Mouse (Mus musculus): Measurements from ENCODE around the gene Mpv17l2.

Mpv17l2 gene

DNA sequence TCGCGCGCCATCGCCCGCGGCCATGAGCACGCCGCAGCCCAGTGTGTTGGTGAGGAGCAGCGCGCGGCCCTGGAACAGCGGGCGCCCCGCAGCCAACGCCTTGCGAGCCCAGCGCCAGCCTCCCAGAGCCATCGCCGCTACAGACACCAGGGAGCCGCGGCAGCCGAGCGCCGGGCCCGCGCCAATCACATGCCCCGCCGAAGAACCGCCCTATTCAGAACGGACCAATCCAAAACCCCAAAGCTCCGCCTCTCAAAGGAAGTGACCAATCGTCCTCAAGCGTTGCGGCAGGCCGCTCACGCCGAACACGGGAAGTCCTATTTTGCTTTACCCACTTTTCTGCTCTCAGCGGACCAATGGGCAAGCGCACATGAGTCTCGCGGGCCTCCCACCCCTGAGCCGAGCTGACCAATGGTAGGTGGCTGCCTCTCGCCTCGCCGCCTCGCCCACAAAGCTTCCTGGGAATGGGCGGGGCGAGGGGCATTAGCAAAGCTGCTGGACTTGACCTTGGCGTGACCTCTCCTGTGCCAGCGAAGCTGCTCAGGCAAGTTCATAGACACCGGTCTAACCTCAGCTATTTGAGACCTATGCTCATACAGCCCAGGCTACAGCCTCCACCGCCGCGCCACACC, at the start of gene Mpv17l2:
Gene Mpv17l2 (minus strand): TSS at position 172 of the 632 bp plus-strand sequence.
- DNase-seq (ENCODE audit: low spot score) = peak; percentile 100

DNA sequence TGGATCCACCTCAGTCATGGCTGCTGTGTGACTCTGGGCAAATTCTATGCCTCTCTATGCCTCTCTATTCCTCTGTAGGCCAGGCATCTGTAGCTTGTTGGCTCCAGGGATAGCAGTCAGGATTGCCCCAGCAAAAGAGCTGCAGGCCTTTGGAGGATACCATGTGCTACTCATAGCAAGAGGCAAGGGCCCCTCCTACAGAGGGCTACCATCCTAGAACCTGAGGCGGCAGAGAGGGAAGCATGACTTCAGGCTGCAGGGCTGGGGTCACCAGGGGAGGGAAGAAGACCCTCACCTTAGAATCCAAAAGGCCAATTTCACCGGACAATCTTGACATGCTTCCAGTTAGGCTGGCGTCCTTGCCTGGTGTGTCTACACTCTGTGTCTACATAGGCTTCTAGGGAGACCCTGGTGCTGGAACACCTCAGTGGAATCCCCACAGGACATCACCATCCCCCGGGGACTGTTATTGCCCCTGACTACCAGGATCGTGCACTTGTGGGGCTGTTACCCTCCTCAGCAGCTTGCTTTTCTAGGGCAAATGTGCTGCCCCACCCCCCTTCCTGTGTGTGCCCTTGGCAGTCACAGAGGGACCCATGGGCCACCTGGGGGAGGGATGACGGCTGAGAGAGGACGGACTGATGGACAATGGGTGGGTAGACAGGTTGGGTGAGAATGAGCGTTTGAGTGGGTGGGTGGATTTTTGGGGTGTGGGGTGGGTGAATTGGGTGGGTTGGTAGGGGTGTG, 48.4 kb upstream of the Mpv17l2 start:
- DNase-seq (ENCODE audit: low spot score) = no peak

DNA sequence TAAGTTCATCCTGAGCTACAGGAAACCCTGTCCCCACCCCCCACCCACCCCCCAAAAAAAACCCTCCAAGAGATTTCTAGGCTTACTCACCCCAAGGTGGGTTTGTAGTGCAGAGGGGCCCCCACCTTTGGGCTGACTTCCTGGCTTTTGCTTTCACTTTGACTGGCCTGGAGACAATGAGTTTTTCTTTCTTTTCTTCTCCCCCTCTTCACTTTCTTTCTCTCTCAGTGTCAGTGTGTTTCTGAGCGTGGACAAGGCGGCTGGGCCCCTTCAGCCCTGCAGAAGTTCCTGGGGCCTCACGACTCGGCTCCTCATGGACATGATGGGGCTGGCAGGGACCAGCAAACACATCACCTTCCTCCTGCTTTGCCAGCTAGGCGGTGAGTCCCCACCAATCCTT, 47.5 kb upstream of the Mpv17l2 start, which contains the start of gene Il12rb1:
Gene Il12rb1 (plus strand): TSS at position 211 of the 400 bp plus-strand sequence.
- DNase-seq (ENCODE audit: low spot score) = no peak

DNA sequence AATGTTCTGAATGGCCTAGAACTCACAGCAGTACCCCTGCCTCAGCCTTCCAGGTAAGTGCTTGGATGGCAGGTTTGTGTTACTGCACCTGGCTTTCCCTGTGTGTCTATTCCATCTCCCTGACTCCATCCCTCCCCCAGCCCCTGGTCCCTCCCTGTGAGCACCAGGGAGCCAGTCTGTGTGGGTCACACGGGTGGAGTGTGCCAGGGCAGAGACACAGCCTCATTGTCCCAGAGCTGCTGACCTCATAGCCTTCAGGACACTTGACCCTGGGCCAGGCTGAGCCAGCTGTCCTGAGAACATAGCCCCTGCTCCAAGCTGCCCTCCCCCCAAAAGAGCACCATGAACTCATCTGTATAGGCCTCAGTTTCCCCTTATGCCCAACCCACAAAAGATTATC, 46.6 kb upstream of the Mpv17l2 start:
- DNase-seq (ENCODE audit: low spot score) = no peak

DNA sequence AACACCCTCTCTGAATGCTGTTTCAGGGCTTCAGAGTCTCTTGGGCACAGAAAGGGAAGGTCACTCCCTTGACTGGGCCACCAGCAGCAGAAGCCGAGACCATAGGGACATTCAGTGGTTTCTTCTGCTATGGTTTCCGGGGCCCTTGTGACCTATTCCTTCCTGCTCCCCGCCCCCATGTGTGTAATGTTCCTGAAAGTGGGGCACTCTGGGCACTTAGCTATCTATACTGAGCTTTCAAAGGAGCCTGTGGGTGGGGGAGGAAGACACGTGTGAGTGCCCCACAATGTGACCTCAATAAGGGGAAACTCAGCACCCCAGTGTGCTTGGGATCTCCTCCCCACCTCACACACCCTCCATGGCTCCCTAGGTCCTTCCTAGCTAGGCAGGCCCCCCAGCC, 45.8 kb upstream of the Mpv17l2 start:
- no peak for DNase-seq (ENCODE audit: low spot score)

DNA sequence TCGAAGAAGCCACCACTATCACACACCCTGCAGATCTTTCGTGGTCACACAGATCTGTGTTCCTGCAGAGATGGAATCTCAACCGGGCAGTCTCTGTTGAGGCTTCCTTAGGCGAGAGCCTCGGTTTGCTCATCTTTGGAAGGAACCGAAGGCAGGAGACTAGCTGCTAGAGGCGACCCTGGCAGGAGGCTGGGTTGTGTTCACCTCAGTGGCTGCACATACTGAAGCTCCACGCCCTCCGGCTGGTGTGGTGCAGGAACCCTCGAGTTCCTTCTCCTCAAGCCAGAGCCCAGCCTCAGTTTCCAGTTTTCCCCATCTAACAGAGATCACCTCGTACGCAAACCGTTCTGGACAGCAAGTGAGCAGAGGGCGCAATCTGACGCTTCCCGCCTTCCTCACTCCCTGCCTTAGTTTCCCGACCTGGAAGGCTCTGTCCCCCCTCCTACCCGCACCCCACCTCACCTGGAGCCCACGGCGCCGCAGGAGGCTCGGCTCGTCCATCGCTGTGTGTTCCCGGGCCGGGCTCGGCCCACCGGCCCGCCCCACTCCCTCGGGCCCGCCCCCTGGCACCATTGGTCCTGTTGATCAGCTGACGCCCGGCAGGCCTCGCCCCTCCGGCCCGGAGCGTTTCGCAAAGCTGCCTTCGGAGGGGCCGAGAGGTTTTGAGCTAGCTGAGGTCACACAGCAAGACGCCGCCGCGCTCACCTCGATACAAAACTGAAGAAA, 43.9 kb upstream of the Mpv17l2 start, which contains the start of gene Mast3:
Gene Mast3 (minus strand): TSS at position 574 of the 726 bp plus-strand sequence.
- peak; percentile 93 for DNase-seq (ENCODE audit: low spot score)

DNA sequence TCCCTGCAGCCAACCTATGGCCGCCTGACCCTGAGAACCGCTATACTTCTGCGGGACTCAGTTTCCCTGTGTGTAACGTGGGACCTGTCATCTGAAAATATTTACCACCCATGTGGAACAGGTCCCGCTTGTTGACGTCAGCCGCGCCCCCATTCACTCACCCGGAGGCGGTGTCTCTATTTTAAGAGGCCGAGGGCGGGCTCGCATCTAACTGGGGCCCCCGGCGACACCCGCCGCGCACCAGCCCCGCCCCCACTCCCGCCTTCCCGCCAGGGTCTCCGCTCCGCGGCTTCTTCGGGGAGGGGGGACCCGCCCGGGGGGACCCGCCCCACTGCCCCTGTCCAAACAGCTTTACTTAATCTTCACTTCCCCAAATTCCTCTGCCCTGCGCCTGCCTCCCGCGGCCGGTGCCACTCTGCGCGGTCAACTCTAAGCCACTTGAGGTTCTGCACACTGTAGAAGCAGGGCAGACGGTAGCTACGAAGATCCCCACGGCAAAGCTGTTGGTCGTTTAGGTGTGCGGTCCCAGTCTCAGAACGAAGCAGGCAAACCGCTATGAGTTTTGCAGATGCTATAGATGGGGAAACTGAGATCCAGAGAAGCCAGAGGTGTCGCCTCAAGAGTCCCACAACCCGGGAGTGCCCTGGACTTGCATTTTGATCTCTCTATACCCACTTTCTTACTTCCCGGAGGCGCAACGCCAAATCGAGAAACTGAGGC, 43.2 kb upstream of the Mpv17l2 start:
- DNase-seq (ENCODE audit: low spot score) = peak; percentile 56

DNA sequence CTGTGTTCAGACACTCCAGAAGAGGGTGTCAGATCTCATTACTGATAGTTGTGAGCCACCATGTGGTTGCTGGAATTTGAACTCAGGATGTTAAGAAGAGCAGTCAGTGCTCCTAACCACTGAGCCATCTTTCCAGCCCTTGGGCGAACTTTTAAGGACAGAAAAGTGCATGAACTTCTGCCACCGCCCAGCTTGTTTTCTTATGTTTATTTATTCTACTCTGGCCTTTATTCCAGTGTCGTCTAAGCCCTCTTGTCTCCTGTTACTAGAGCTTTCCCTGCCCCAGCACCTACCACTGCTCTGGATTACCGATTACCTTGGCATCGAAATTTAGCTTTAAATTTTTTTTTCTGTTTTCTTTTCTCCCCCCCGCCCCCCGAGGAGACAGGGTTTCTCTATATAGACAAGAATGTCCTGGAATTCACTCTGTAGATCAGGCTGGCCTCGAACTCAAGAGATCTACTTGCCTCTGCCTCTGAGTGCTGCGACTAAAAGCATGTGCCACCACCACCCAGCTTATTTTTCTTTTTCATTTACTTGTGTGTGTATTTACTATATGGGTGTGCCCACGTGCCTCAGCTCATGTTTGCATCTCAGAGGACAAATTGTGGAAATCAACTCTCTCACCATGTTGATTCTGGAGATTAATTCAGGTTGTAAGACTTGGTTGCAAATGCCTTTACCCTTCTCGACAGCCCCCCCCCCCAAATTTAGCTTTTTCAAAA, 42.2 kb upstream of the Mpv17l2 start:
- no peak for DNase-seq (ENCODE audit: low spot score)

DNA sequence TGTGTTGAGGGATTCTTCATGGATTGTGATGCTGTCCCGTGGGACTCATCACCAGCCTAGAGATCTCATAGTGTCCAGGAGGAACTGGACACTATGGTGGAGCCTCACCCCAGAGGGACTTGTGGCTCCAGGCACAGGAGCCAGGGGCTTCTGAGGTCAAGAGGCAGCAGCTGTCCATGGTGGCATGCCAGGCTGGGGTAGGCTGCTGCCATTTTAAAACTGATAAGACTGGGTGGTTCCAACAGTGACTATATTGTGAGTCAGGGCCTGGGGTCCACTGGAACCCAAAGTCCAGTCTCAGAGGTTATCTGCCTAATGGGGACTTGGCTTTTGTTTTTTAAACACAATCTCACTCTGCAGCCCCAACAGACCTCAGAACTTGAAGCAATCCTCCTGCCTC, 41.1 kb upstream of the Mpv17l2 start:
- no peak for DNase-seq (ENCODE audit: low spot score)

DNA sequence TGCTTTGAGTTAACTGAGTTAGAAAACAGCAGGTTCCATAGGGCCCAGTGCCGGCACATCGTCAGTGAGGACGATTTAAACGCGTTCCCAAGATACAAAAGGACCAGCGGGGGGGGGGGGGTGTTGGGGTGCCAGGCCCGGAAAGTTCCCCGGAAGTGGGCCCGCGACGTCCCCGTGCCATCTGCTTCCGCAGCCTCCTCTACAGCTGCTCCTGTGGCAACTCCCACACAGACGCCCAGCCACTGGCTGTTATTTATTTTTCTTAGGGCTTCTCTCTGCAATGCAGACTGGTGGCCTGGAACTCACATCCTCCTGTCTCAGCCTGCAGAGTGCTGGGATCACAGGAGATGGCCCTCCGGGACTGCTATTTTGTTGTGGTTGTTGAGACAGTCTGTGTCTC, 40.4 kb upstream of the Mpv17l2 start:
- DNase-seq (ENCODE audit: low spot score) = no peak

DNA sequence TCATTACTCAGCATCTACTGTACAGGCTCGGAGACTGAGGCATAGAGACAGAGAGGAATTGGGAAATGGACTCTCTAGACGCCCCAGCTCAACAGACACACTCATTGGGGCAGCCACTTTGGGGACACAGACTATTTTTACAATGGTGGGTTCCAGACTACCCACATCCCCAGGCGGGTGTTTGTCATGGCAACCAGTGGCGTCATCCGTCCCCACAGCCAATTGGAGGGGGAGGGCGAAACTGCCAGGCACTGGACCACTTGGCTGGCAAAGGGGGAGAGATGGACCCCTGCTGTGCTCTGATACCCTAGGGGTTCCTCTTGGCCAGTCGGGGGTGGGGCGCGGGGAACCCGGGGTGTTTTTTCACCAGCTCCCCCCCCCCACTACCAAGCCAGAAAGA, 39.9 kb upstream of the Mpv17l2 start:
- DNase-seq (ENCODE audit: low spot score) = no peak

DNA sequence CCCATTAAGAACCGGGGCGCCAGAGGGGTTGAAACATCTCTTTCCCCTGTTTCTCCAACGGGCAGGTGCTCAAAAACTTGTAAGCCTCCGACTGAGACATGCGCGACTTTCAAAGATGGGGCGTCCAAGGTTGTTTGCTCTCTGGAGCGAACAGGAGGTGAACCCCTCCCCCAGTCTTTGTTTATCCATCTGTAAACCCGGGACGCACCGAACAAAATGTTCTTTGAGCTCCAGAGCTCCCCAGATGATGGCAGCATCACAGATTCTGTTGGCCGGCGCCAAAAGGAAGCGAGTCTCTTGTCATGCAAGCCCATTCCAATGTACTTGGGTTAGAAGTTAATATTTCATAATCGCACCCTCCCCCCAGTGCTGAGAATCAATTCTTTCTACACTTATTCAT, 37.5 kb upstream of the Mpv17l2 start:
- DNase-seq (ENCODE audit: low spot score) = no peak

DNA sequence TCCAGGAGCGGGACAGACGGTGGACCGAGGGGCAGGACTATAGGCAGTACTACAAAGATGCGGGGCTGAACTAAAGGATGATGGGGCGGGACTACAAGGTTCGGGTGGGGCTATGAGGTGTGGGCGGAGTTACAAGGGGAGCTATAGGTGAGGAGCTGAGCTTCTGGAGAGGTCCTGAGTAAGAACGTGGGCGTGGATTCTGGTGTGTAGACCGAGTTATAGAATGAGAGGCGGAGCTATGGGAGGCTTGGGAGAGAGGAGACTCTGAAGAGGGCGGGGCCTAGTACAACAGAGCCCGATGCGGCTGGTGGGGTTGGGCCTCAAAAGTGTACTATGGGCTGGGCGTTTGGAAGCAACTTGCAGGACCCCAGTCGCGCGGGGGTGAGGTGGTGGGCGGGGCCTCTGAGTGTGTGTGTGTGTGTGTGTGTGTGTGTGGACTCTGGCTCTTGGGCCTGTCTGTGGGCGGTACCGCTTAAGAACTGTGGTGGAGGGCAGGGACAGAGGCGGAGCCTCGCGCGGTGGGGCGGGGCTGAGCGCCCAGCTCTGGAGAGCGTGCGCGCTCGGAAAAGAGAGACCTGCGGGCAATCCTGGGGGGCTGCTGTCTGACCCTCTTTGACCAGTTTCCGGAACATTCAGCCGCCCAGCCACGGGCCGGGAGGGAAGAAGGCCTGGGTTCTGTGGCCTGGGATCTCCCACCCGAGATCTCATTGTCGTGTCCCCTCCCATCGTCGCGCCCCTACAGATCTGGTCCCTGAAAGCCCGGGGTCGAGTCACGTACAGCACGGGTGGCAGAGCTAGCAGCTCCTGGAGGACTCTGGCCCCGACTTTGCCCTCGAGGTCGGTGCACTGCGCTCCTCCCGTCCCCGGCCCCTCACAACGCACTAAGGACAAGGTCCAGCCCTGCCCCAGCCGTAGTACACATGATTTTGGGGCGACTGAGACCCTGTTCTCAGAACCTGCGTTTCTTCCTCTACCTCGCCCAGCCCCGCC, 36.6 kb upstream of the Mpv17l2 start:
- DNase-seq (ENCODE audit: low spot score) = peak; percentile 98

DNA sequence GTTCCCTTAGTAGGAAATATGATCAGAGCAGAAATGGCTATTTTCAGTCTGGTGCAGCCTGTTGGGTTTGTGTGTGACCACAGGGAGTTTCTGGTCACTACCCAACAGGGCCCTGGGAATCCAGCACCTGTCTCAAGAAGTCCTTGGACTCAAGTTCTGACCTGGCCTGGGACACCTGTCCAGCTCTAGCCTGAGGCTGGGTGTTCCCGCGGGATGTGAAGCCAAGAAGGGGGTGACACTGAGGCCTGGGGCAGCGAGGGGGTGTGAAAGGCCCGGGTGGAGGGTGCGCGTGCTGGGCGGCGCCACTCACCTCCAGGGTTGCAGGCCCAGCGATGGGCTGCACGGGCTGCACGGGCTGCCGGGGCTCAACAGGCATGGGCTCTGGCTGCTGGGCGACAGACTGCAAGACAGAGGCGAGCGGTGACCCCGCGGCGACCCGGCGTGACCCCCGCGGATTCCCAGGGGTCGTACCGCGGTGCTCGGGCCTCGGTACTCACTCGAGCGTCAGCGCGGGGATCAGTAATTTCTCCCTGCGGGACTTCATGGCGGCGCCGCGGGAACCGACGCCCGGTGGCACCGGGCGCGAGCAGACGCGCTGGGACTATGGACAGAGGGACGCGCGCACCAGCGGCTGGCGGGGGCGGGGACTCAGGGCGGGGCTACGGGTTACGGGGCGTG, 35.8 kb upstream of the Mpv17l2 start:
- DNase-seq (ENCODE audit: low spot score) = no peak

DNA sequence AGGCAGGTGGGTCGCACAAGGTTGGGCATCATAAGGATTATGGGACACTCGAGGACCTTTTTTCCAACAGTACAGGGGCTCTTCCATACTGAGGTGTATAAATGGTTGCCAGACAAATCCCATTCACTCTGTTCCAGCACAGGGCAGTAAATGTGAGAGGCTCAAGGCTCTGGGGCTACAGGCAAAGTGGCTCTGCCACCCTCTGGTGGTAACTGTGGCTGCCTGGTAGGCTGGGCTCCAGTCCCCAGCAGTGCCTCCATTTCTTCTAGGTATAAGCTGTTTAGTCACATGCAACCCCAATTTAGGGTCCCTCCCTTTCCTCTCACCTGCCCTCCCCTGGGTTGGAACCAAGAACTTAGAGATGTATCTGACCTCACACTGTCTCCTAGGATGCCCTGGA, 34.6 kb upstream of the Mpv17l2 start:
- DNase-seq (ENCODE audit: low spot score) = peak; percentile 66

DNA sequence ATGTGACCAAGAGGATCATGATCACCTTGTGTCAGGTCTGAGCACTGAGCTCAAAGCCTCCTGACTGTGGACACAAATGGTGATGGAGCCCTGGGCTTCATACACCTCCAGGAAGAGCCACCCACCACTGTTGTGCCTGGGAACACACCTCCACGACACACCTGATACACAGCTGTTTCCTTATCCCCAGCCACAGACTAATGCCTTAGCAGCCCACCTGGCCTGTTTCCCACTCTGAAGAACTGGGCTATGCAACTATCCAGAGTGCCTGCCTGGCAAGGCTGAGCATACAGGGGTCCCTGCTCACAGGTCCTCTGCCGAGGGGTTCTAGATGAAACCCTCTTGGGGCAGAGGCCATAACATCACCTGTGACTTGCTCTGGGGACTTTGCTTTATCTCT, 33.5 kb upstream of the Mpv17l2 start:
- DNase-seq (ENCODE audit: low spot score) = no peak

DNA sequence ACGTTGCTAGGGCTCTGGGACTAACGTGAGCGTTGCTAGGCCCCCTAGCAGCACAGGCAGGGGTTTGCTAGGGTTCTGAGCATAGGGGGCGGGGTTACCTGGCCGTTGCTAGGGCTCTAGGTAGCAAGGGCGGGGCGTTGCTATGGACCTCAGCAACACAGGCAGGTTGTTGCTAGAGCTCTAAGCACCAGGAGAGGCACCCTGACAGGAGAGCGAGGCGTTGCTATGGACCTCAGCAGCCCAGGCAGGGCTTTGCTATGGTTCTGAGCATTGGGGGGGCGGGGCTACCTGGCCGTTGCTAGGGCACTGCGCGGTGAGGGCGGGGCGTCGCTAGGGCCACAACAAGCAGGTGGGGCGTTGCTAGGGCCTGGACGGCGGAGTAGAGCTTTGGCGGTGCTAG, 32.0 kb upstream of the Mpv17l2 start:
- DNase-seq (ENCODE audit: low spot score) = peak; percentile 96

DNA sequence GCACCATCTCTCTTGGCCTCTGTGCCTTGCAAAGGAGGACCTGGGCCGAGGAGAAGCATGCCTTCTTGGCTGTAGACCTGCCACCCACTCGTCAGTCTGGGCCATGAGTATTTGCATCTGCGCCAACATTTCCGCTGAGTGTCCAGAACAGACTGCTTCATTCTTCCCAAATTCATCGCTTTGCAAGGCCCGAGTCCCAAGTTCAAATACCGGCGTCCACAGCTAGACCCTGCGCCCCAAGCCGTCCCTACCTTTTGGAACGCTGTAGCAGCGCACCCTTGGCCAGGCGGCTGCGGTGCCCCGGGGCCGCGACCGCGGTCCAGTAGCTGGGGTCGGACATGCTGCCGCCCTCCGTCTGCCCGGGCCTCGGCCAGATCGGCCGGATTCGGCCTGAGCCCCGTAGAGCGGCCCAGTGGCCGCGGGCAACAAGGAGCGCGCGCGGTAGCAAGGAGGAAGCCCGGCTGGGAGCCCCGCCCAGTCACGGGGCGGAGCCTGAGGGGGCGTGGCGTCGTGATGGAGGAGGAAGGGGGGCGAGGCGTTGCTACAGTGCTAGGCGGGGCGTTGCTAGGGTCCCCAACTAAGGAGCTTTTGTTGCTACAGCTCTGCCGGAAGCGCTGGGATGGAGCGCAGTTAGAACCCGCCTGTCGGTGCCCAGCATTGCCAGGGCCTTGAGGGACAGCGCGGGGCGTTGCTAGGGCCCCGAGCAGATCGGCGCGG, 31.4 kb upstream of the Mpv17l2 start:
- DNase-seq (ENCODE audit: low spot score) = peak; percentile 99

DNA sequence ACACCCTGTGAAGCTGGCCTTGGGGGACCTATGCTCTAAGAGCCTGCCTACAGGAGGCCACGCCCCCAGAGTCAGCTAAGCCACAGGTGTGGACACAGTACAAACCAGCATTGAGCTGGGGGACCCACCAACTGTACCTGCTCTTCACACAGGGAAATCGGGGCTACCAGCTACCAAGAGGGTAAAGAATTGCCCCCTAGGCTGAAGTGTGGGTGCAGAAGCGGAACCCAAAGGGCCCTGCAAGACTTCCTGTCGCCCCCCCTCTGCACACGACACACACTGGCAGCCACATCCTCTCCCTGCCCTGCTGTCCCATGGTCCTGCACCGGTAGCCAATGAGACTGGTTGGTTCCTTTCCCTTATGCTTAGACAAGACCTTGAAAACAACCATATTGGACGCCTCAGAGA, 30.6 kb upstream of the Mpv17l2 start:
- peak; percentile 61 for DNase-seq (ENCODE audit: low spot score)
